Mouse (Mus musculus): ENCODE measurements around the gene Clp1. TPM values are rescaled to one million over a fixed set of nuclear protein-coding genes. Genes with fewer than 3 reads are reported as not detected.

Clp1 gene
- 41.6 and 50.2 TPM in 2 replicates for total RNA-seq (2017)

- peak; percentile 95 for ATAC-seq (ENCODE audit: extremely low read depth, insufficient number of reproducible peaks, low FRiP score, poor library complexity, severe bottlenecking)
Measured at GRCm38 (mm10) chr2:84727172-84727858, at the start of gene Clp1. TSS of gene Clp1 (minus strand) at chr2:84727350.

GRCm38 (mm10) chr2:84775665-84776064 is 48.5 kb upstream of the Clp1 start:
- ATAC-seq (ENCODE audit: extremely low read depth, insufficient number of reproducible peaks, low FRiP score, poor library complexity, severe bottlenecking) = no peak

- ATAC-seq (ENCODE audit: extremely low read depth, insufficient number of reproducible peaks, low FRiP score, poor library complexity, severe bottlenecking) = no peak
Measured at GRCm38 (mm10) chr2:84775241-84775640, 48.1 kb upstream of the Clp1 start, which contains the start of gene Serping1. TSS of gene Serping1 (minus strand) at chr2:84775444.

GRCm38 (mm10) chr2:84774751-84775150 is 47.6 kb upstream of the Clp1 start:
- ATAC-seq (ENCODE audit: extremely low read depth, insufficient number of reproducible peaks, low FRiP score, poor library complexity, severe bottlenecking) = no peak

GRCm38 (mm10) chr2:84773195-84773594 is 46.0 kb upstream of the Clp1 start:
- no peak for ATAC-seq (ENCODE audit: extremely low read depth, insufficient number of reproducible peaks, low FRiP score, poor library complexity, severe bottlenecking)

GRCm38 (mm10) chr2:84772454-84772853 is 45.3 kb upstream of the Clp1 start:
- no peak for ATAC-seq (ENCODE audit: extremely low read depth, insufficient number of reproducible peaks, low FRiP score, poor library complexity, severe bottlenecking)

GRCm38 (mm10) chr2:84770501-84770900 is 43.4 kb upstream of the Clp1 start:
- ATAC-seq (ENCODE audit: extremely low read depth, insufficient number of reproducible peaks, low FRiP score, poor library complexity, severe bottlenecking) = no peak

GRCm38 (mm10) chr2:84762818-84763217 is 35.7 kb upstream of the Clp1 start:
- no peak for ATAC-seq (ENCODE audit: extremely low read depth, insufficient number of reproducible peaks, low FRiP score, poor library complexity, severe bottlenecking)

GRCm38 (mm10) chr2:84762295-84762694 is 35.1 kb upstream of the Clp1 start:
- no peak for ATAC-seq (ENCODE audit: extremely low read depth, insufficient number of reproducible peaks, low FRiP score, poor library complexity, severe bottlenecking)

- no peak for ATAC-seq (ENCODE audit: extremely low read depth, insufficient number of reproducible peaks, low FRiP score, poor library complexity, severe bottlenecking)
Measured at GRCm38 (mm10) chr2:84761840-84762239, 34.7 kb upstream of the Clp1 start.

- ATAC-seq (ENCODE audit: extremely low read depth, insufficient number of reproducible peaks, low FRiP score, poor library complexity, severe bottlenecking) = no peak
Measured at GRCm38 (mm10) chr2:84761309-84761708, 34.2 kb upstream of the Clp1 start.

GRCm38 (mm10) chr2:84760777-84761176 is 33.6 kb upstream of the Clp1 start:
- no peak for ATAC-seq (ENCODE audit: extremely low read depth, insufficient number of reproducible peaks, low FRiP score, poor library complexity, severe bottlenecking)

GRCm38 (mm10) chr2:84758542-84759127 is 31.5 kb upstream of the Clp1 start:
- no peak for ATAC-seq (ENCODE audit: extremely low read depth, insufficient number of reproducible peaks, low FRiP score, poor library complexity, severe bottlenecking)

GRCm38 (mm10) chr2:84757026-84757682 is 30.0 kb upstream of the Clp1 start:
- no peak for ATAC-seq (ENCODE audit: extremely low read depth, insufficient number of reproducible peaks, low FRiP score, poor library complexity, severe bottlenecking)

GRCm38 (mm10) chr2:84756245-84756644 is 29.1 kb upstream of the Clp1 start:
- no peak for ATAC-seq (ENCODE audit: extremely low read depth, insufficient number of reproducible peaks, low FRiP score, poor library complexity, severe bottlenecking)

GRCm38 (mm10) chr2:84750115-84750514 is 23.0 kb upstream of the Clp1 start:
- ATAC-seq (ENCODE audit: extremely low read depth, insufficient number of reproducible peaks, low FRiP score, poor library complexity, severe bottlenecking) = no peak

GRCm38 (mm10) chr2:84744126-84744525 is 17.0 kb upstream of the Clp1 start:
- no peak for ATAC-seq (ENCODE audit: extremely low read depth, insufficient number of reproducible peaks, low FRiP score, poor library complexity, severe bottlenecking)

- no peak for ATAC-seq (ENCODE audit: extremely low read depth, insufficient number of reproducible peaks, low FRiP score, poor library complexity, severe bottlenecking)
Measured at GRCm38 (mm10) chr2:84743561-84743960, 16.4 kb upstream of the Clp1 start, which contains the start of gene Gm19426. TSS of gene Gm19426 (minus strand) at chr2:84743655.

- ATAC-seq (ENCODE audit: extremely low read depth, insufficient number of reproducible peaks, low FRiP score, poor library complexity, severe bottlenecking) = no peak
Measured at GRCm38 (mm10) chr2:84742451-84743283, 15.5 kb upstream of the Clp1 start.
